Mouse (Mus musculus): ENCODE measurements around the gene Itgb2. TPM values are rescaled to one million over a fixed set of nuclear protein-coding genes. Genes with fewer than 3 reads are reported as not detected.

The Itgb2 gene
- polyA plus RNA-seq, 1 experiment = 13.6 TPM

GRCm38 (mm10) chr10:77552162-77552561 lies 22.1 kb downstream of the Itgb2 start:
- no peak for TF ChIP-seq POLR2A (IDR thresholded peaks at IDR 0.05; ENCODE audit: low read depth, low read length)
- TF ChIP-seq CTCF (conservative IDR thresholded peaks at IDR 0.05; ENCODE audit: insufficient read depth, insufficient read length, low read depth, low read length) = no peak
- Histone ChIP-seq H3K27ac (ENCODE audit: insufficient read depth, low read depth, low read length) (no peak overlapping the region), H3K4me1 (ENCODE audit: control insufficient read depth, insufficient read depth, low read length) (no peaks in the 10 kb centered on the region; the same call in 1 of the 2 replicates), H3K36me3 (ENCODE audit: control insufficient read depth, insufficient read depth, low read length) (no peaks in the 10 kb centered on the region), H3K27me3 (replicated peaks; ENCODE audit: control insufficient read depth, insufficient read depth, low read length) (no peaks in the 10 kb centered on the region), H3K4me3 (ENCODE audit: insufficient read depth, low read depth, low read length) (no peak overlapping the region)
- WGBS = 74% methylated on average over 5 of the region's 5 CpGs
- peak; percentile 72 for DNase-seq

DNA sequence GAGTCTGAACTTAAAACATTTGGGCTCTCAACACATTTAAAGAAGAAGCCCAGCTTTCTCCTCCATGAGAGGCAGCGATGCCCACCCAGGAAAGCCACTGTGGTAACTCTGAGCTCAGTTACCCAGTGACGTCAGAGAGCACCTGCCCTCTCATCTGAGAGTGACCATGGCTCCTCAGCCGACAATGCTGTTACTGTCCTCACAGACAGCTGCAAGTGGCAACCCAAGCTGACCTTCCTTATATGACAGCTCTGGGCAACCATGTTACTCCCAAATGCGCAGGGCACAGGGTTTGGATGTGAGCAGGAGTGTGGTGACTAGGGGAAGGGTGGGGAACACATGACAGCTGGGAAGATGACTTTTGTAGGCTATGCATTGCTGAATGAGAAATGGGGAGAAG lies 23.2 kb downstream of the Itgb2 start:
- H3K36me3 ChIP-seq (ENCODE audit: control insufficient read depth, insufficient read depth, low read length) = no peaks in the 10 kb centered on the region
- no peak for DNase-seq
- no peaks in the 10 kb centered on the region; the same call in 1 of the 2 replicates for H3K4me1 ChIP-seq (ENCODE audit: control insufficient read depth, insufficient read depth, low read length)
- H3K4me3 ChIP-seq (ENCODE audit: insufficient read depth, low read depth, low read length) = no peak overlapping the region
- H3K27ac ChIP-seq (ENCODE audit: insufficient read depth, low read depth, low read length) = no peak overlapping the region
- TF ChIP-seq POLR2A (IDR thresholded peaks at IDR 0.05; ENCODE audit: low read depth, low read length) = no peak
- TF ChIP-seq CTCF (conservative IDR thresholded peaks at IDR 0.05; ENCODE audit: insufficient read depth, insufficient read length, low read depth, low read length) = no peak
- WGBS = 87% methylated on average over 4 of the region's 4 CpGs
- no peaks in the 10 kb centered on the region for H3K27me3 ChIP-seq (replicated peaks; ENCODE audit: control insufficient read depth, insufficient read depth, low read length)

- no peaks in the 10 kb centered on the region; the same call in 1 of the 2 replicates for H3K4me1 ChIP-seq (ENCODE audit: control insufficient read depth, insufficient read depth, low read length)
- 89% methylated on average over 4 of the region's 4 CpGs for WGBS
Measured at GRCm38 (mm10) chr10:77554918-77555317, 24.9 kb downstream of the Itgb2 start.

DNA sequence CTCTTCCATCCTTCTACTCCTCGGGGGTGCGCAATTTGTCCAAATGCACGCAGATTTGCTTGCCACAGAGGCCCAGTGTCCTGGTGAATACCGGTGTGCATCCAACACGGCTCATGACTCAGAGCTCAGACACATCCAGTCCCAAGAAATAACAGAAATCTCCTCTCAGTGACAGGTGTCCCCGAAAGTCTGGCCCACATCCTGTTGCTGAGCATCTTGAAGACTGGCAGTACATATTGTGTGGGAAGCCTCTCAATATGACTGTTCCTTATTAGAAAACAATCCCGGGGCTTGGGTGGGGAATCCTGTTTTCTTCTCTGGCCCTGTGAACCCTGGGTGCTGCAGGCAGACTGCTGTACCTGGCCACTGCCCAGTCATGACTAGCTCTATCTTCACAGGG lies 26.6 kb downstream of the Itgb2 start:
- no peaks in the 10 kb centered on the region for H3K4me1 ChIP-seq (ENCODE audit: control insufficient read depth, insufficient read depth, low read length)
- H3K27ac ChIP-seq (ENCODE audit: insufficient read depth, low read depth, low read length) = no peak overlapping the region
- no peak for TF ChIP-seq CTCF (conservative IDR thresholded peaks at IDR 0.05; ENCODE audit: insufficient read depth, insufficient read length, low read depth, low read length)
- no peak for TF ChIP-seq POLR2A (IDR thresholded peaks at IDR 0.05; ENCODE audit: low read depth, low read length)
- no peaks in the 10 kb centered on the region for H3K27me3 ChIP-seq (replicated peaks; ENCODE audit: control insufficient read depth, insufficient read depth, low read length)
- no peak for DNase-seq
- H3K4me3 ChIP-seq (ENCODE audit: insufficient read depth, low read depth, low read length) = no peak overlapping the region
- 88% methylated on average over 7 of the region's 7 CpGs for WGBS
- no peaks in the 10 kb centered on the region for H3K36me3 ChIP-seq (ENCODE audit: control insufficient read depth, insufficient read depth, low read length)

More at GRCm38 (mm10) chr10:77554918-77555317, 24.9 kb downstream of the Itgb2 start:
- Histone ChIP-seq H3K36me3 (ENCODE audit: control insufficient read depth, insufficient read depth, low read length) (no peaks in the 10 kb centered on the region), H3K27me3 (replicated peaks; ENCODE audit: control insufficient read depth, insufficient read depth, low read length) (no peaks in the 10 kb centered on the region), H3K4me3 (ENCODE audit: insufficient read depth, low read depth, low read length) (no peak overlapping the region), H3K27ac (ENCODE audit: insufficient read depth, low read depth, low read length) (no peak overlapping the region)
- DNase-seq = no peak
- no peak for TF ChIP-seq CTCF (conservative IDR thresholded peaks at IDR 0.05; ENCODE audit: insufficient read depth, insufficient read length, low read depth, low read length)
- TF ChIP-seq POLR2A (IDR thresholded peaks at IDR 0.05; ENCODE audit: low read depth, low read length) = no peak

GRCm38 (mm10) chr10:77557641-77558040 lies 27.6 kb downstream of the Itgb2 start:
- H3K4me1 ChIP-seq (ENCODE audit: control insufficient read depth, insufficient read depth, low read length) = no peaks in the 10 kb centered on the region
- H3K27ac ChIP-seq (ENCODE audit: insufficient read depth, low read depth, low read length) = no peak overlapping the region
- peak; percentile 32 for DNase-seq
- H3K36me3 ChIP-seq (ENCODE audit: control insufficient read depth, insufficient read depth, low read length) = no peaks in the 10 kb centered on the region
- 81% methylated on average over 4 of the region's 4 CpGs for WGBS
- H3K4me3 ChIP-seq (ENCODE audit: insufficient read depth, low read depth, low read length) = no peak overlapping the region
- H3K27me3 ChIP-seq (replicated peaks; ENCODE audit: control insufficient read depth, insufficient read depth, low read length) = no peaks in the 10 kb centered on the region
- TF ChIP-seq CTCF (conservative IDR thresholded peaks at IDR 0.05; ENCODE audit: insufficient read depth, insufficient read length, low read depth, low read length) (peak; percentile 69), POLR2A (IDR thresholded peaks at IDR 0.05; ENCODE audit: low read depth, low read length) (no peak)

DNA sequence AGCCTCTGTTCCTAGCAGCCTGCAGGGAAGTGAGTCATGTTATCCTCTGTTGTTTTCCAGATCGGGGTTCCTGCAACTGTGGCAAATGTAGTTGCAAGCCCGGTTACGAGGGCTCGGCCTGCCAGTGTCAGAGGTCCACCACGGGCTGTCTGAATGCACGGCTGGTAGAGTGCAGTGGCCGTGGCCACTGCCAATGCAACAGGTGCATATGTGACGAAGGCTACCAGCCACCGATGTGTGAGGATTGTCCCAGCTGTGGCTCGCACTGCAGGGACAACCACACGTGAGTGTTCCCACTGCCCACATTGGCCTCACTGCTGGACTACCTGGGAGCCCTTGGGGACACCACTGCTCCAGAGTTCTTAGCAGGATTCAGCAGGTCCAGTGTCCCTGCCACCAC lies 30.0 kb downstream of the Itgb2 start:
- WGBS = 90% methylated on average over 11 of the region's 11 CpGs
- Histone ChIP-seq H3K27me3 (replicated peaks; ENCODE audit: control insufficient read depth, insufficient read depth, low read length) (no peaks in the 10 kb centered on the region), H3K4me3 (ENCODE audit: insufficient read depth, low read depth, low read length) (no peak overlapping the region), H3K4me1 (ENCODE audit: control insufficient read depth, insufficient read depth, low read length) (no peaks in the 10 kb centered on the region), H3K27ac (ENCODE audit: insufficient read depth, low read depth, low read length) (no peak overlapping the region), H3K36me3 (ENCODE audit: control insufficient read depth, insufficient read depth, low read length) (no peaks in the 10 kb centered on the region)
- TF ChIP-seq CTCF (conservative IDR thresholded peaks at IDR 0.05; ENCODE audit: insufficient read depth, insufficient read length, low read depth, low read length) (no peak), POLR2A (IDR thresholded peaks at IDR 0.05; ENCODE audit: low read depth, low read length) (no peak)
- DNase-seq = no peak

DNA sequence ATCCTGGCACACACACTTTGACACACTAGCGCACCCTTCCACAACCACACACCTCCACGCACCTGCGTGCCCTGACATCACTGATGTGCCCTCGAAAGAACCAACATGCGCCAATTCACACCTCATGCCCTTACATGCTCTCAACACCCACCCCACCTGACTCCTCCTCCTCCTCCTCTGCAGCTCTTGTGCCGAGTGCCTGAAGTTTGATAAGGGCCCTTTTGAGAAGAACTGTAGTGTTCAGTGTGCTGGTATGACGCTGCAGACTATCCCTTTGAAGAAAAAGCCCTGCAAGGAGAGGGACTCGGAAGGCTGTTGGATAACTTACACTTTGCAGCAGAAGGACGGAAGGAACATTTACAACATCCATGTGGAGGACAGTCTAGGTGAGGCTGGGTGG lies 30.8 kb downstream of the Itgb2 start:
- H3K27ac ChIP-seq (ENCODE audit: insufficient read depth, low read depth, low read length) = no peak overlapping the region
- no peak overlapping the region for H3K4me3 ChIP-seq (ENCODE audit: insufficient read depth, low read depth, low read length)
- H3K4me1 ChIP-seq (ENCODE audit: control insufficient read depth, insufficient read depth, low read length) = no peaks in the 10 kb centered on the region
- H3K27me3 ChIP-seq (replicated peaks; ENCODE audit: control insufficient read depth, insufficient read depth, low read length) = no peaks in the 10 kb centered on the region
- H3K36me3 ChIP-seq (ENCODE audit: control insufficient read depth, insufficient read depth, low read length) = no peaks in the 10 kb centered on the region
- DNase-seq = no peak
- no peak for TF ChIP-seq CTCF (conservative IDR thresholded peaks at IDR 0.05; ENCODE audit: insufficient read depth, insufficient read length, low read depth, low read length)
- no peak for TF ChIP-seq POLR2A (IDR thresholded peaks at IDR 0.05; ENCODE audit: low read depth, low read length)
- 91% methylated on average over 9 of the region's 9 CpGs for WGBS
